Mouse (Mus musculus) lung, embryonic 15.5 days (tissue): ENCODE results near the gene Mical1. TPM values are rescaled to one million over a fixed set of nuclear protein-coding genes. Genes with fewer than 3 reads are reported as not detected.

Experiments used
- ATAC-seq: fragments of 200-750 bp; cut with Nextera tagmentation; 2 replicates; pipeline ENCODE4 v1.8.0; 2017; ENCODE audit warnings: moderate number of reproducible peaks, borderline replicate concordance; ENCODE audit not compliant: low FRiP score, low TSS enrichment; ENCODE audit errors: extremely low read depth
- H3K27ac ChIP-seq: fragments of 300-500 bp; sonication (generic); 2 replicates; pipeline ENCODE4 v1.5.1; 2015; ENCODE audit warnings: moderate library complexity, mild to moderate bottlenecking, inconsistent platforms
- H3K27me3 ChIP-seq: fragments of 300-500 bp; sonication (generic); 2 replicates; pipeline ENCODE4 v1.6.1; 2015; ENCODE audit warnings: inconsistent platforms
- H3K36me3 ChIP-seq: fragments of 300-500 bp; sonication (generic); 2 replicates; pipeline ENCODE4 v1.6.1; 2015; ENCODE audit warnings: inconsistent platforms
- H3K4me1 ChIP-seq: fragments of 300-500 bp; sonication (generic); 2 replicates; pipeline ENCODE4 v1.6.1; 2015; ENCODE audit warnings: inconsistent platforms
- H3K4me2 ChIP-seq: fragments of 300-500 bp; sonication (generic); 2 replicates; pipeline ENCODE4 v1.6.1; 2015; ENCODE audit warnings: inconsistent platforms, mild to moderate bottlenecking, moderate library complexity
- H3K4me3 ChIP-seq: fragments of 300-500 bp; sonication (generic); 2 replicates; pipeline ENCODE4 v1.5.1; 2015; ENCODE audit warnings: mild to moderate bottlenecking, inconsistent platforms
- H3K9ac ChIP-seq: fragments of 300-500 bp; sonication (generic); 2 replicates; pipeline ENCODE4 v1.6.1; 2015; ENCODE audit warnings: inconsistent platforms
- H3K9me3 ChIP-seq: fragments of 300-500 bp; sonication (generic); 2 replicates; pipeline ENCODE4 v1.6.1; 2016; ENCODE audit warnings: inconsistent platforms
- WGBS: fragments of 180-500 bp; shearing (Covaris S2); methylation state at CpG from one replicate; pipeline ENCODE4 v1.1.7; 2015; 5-methylcytosine and 5-hydroxymethylcytosine counted together
- polyA plus RNA-seq: library from polyadenylated mRNA; unstranded; fragments of >200 nt; fragmentation: Nextera tagmentation; extraction: Ambion mirVana; gene quantifications from 2 replicates; pipeline ENCODE4 v1.2.1, GENCODE M21; 2015

Gene Mical1
- polyA plus RNA-seq, 1 experiment from 2014 or later: 75.7 TPM

- Histone ChIP-seq H3K9ac (no peak overlapping the region), H3K36me3 (peaks cover 38% of the 10 kb centered on the region), H3K9me3 (no peaks in the 10 kb centered on the region), H3K27ac (no peak overlapping the region), H3K4me2 (no peak overlapping the region), H3K4me3 (no peak overlapping the region), H3K27me3 (no peaks in the 10 kb centered on the region), H3K4me1 (no peaks in the 10 kb centered on the region)
- WGBS: 76% methylated on average over 3 of the region's 3 CpGs
- no peak for ATAC-seq
Observed at GRCm38 (mm10) chr10:41461057-41461722, 14.9 kb upstream of the Mical1 start.

GRCm38 (mm10) chr10:41464401-41464955 lies 11.6 kb upstream of the Mical1 start:
- Histone ChIP-seq H3K36me3 (peaks cover 21% of the 10 kb centered on the region), H3K27me3 (no peaks in the 10 kb centered on the region), H3K4me3 (no peak overlapping the region), H3K27ac (no peak overlapping the region), H3K9me3 (no peaks in the 10 kb centered on the region), H3K9ac (no peak overlapping the region), H3K4me1 (no peaks in the 10 kb centered on the region), H3K4me2 (no peak overlapping the region)
- no peak for ATAC-seq
- WGBS: 58% methylated on average over 15 of the region's 15 CpGs

- H3K27me3 ChIP-seq: no peaks in the 10 kb centered on the region
- H3K36me3 ChIP-seq: peaks cover 21% of the 10 kb centered on the region
- 61% methylated on average over 6 of the region's 6 CpGs for WGBS
- ATAC-seq: no peak
- H3K27ac ChIP-seq: no peak overlapping the region
- H3K4me1 ChIP-seq: no peaks in the 10 kb centered on the region
- H3K9me3 ChIP-seq: no peaks in the 10 kb centered on the region
- no peak overlapping the region for H3K4me3 ChIP-seq
- no peak overlapping the region for H3K9ac ChIP-seq
- no peak overlapping the region for H3K4me2 ChIP-seq
Observed at GRCm38 (mm10) chr10:41467325-41467724, 8.8 kb upstream of the Mical1 start.

- Histone ChIP-seq H3K27me3 (no peaks in the 10 kb centered on the region), H3K27ac (no peak overlapping the region), H3K9me3 (no peaks in the 10 kb centered on the region), H3K4me3 (no peak overlapping the region), H3K9ac (no peak overlapping the region), H3K36me3 (0 out of 2 replicates have a peak, but pooled peaks cover 1% of the 10 kb centered on the region), H3K4me1 (peaks cover 26% of the 10 kb centered on the region), H3K4me2 (no peak overlapping the region)
- 74% methylated on average over 3 of the region's 3 CpGs for WGBS
- no peak for ATAC-seq
Observed at GRCm38 (mm10) chr10:41470693-41471092, 5.4 kb upstream of the Mical1 start.

GRCm38 (mm10) chr10:41472534-41472933 lies 3.6 kb upstream of the Mical1 start:
- Histone ChIP-seq H3K27ac (0 out of 2 replicates have a peak overlapping the region, but pooled peaks have one; percentile 12), H3K27me3 (no peaks in the 10 kb centered on the region), H3K4me3 (no peak overlapping the region), H3K4me1 (peaks cover 30% of the 10 kb centered on the region), H3K9ac (no peak overlapping the region), H3K4me2 (no peak overlapping the region), H3K9me3 (no peaks in the 10 kb centered on the region), H3K36me3 (no peaks in the 10 kb centered on the region)
- ATAC-seq: no peak

GRCm38 (mm10) chr10:41472962-41473481 lies 3.1 kb upstream of the Mical1 start:
- peaks cover 33% of the 10 kb centered on the region for H3K4me1 ChIP-seq
- no peaks in the 10 kb centered on the region for H3K27me3 ChIP-seq
- H3K9me3 ChIP-seq: no peaks in the 10 kb centered on the region
- H3K36me3 ChIP-seq: no peaks in the 10 kb centered on the region
- H3K27ac ChIP-seq: 0 out of 2 replicates have a peak overlapping the region, but pooled peaks have one; percentile 12
- ATAC-seq: no peak
- no peak overlapping the region for H3K4me3 ChIP-seq
- H3K4me2 ChIP-seq: no peak overlapping the region
- WGBS: 72% methylated on average over 5 of the region's 5 CpGs
- H3K9ac ChIP-seq: no peak overlapping the region

GRCm38 (mm10) chr10:41473782-41474468 lies 2.2 kb upstream of the Mical1 start:
- 48% methylated on average over 6 of the region's 6 CpGs for WGBS
- Histone ChIP-seq H3K4me3 (no peak overlapping the region), H3K27me3 (no peaks in the 10 kb centered on the region), H3K4me1 (peaks cover 40% of the 10 kb centered on the region), H3K36me3 (peaks cover 3% of the 10 kb centered on the region; the same call in 1 of the 2 replicates), H3K9me3 (no peaks in the 10 kb centered on the region), H3K4me2 (no peak overlapping the region), H3K9ac (no peak overlapping the region), H3K27ac (peak overlapping the region; percentile 92; the same call in 1 of the 2 replicates)
- no peak for ATAC-seq

GRCm38 (mm10) chr10:41474981-41475391 lies 1.1 kb upstream of the Mical1 start:
- peaks cover 49% of the 10 kb centered on the region for H3K4me1 ChIP-seq
- peak overlapping the region; percentile 86 for H3K4me2 ChIP-seq
- no peak for ATAC-seq
- H3K4me3 ChIP-seq: no peak overlapping the region
- H3K36me3 ChIP-seq: peaks cover 13% of the 10 kb centered on the region; the same call in 1 of the 2 replicates
- H3K9me3 ChIP-seq: no peaks in the 10 kb centered on the region
- H3K27ac ChIP-seq: peak overlapping the region; percentile 92
- no peaks in the 10 kb centered on the region for H3K27me3 ChIP-seq
- H3K9ac ChIP-seq: no peak overlapping the region
- 20% methylated on average over 1 of the region's 1 CpGs for WGBS

GRCm38 (mm10) chr10:41477018-41477277 lies 834 bp downstream of the Mical1 start:
- peaks cover 59% of the 10 kb centered on the region for H3K4me1 ChIP-seq
- no peaks in the 10 kb centered on the region for H3K9me3 ChIP-seq
- peaks cover 25% of the 10 kb centered on the region; the same call in 1 of the 2 replicates for H3K36me3 ChIP-seq
- H3K27ac ChIP-seq: peak overlapping the region; percentile 92
- H3K9ac ChIP-seq: peak overlapping the region; percentile 67
- no peaks in the 10 kb centered on the region for H3K27me3 ChIP-seq
- H3K4me3 ChIP-seq: peak overlapping the region; percentile 62
- peak overlapping the region; percentile 86 for H3K4me2 ChIP-seq
- peak; percentile 17 for ATAC-seq
- under 1% methylated on average over 9 of the region's 9 CpGs for WGBS

GRCm38 (mm10) chr10:41477278-41478181 lies 1.4 kb downstream of the Mical1 start:
- peak; percentile 85 for ATAC-seq
- peaks cover 59% of the 10 kb centered on the region for H3K4me1 ChIP-seq

GRCm38 (mm10) chr10:41479961-41480360 lies 3.8 kb downstream of the Mical1 start:
- no peak for ATAC-seq
- H3K4me1 ChIP-seq: peaks cover 41% of the 10 kb centered on the region
- H3K4me2 ChIP-seq: no peak overlapping the region
- WGBS: 68% methylated on average over 3 of the region's 3 CpGs
- no peak overlapping the region for H3K4me3 ChIP-seq
- no peak overlapping the region for H3K27ac ChIP-seq
- H3K9me3 ChIP-seq: no peaks in the 10 kb centered on the region
- no peak overlapping the region for H3K9ac ChIP-seq
- H3K27me3 ChIP-seq: no peaks in the 10 kb centered on the region
- peaks cover 52% of the 10 kb centered on the region for H3K36me3 ChIP-seq

More at GRCm38 (mm10) chr10:41477278-41478181, 1.4 kb downstream of the Mical1 start:
- H3K4me2 ChIP-seq: peak overlapping the region; percentile 86
- H3K9ac ChIP-seq: peak overlapping the region; percentile 67
- H3K27ac ChIP-seq: peak overlapping the region; percentile 92
- H3K36me3 ChIP-seq: peaks cover 28% of the 10 kb centered on the region
- no peaks in the 10 kb centered on the region for H3K27me3 ChIP-seq
- WGBS: 2% methylated on average over 20 of the region's 20 CpGs
- H3K4me3 ChIP-seq: peak overlapping the region; percentile 62
- no peaks in the 10 kb centered on the region for H3K9me3 ChIP-seq
